Mouse (Mus musculus) C2C12 (cell line): Measurements from ENCODE around the gene Ppp1r3c.
"Not testable (repeated sequence)": the region's sequence is repeated elsewhere in the genome, so short reads cannot be mapped to it uniquely, and the experiment has no call there.

ENCODE experiments used
- CEBPB ChIP-seq: IDR thresholded peaks from one replicate; pipeline ENCODE4 v1.6.1; 2011; ENCODE audit warnings: low read depth, mild to moderate bottlenecking, control low read depth, moderate library complexity
- CTCF ChIP-seq: IDR thresholded peaks from one replicate; pipeline ENCODE4 v1.5.1; 2011; ENCODE audit not compliant: control insufficient read depth, insufficient read depth, insufficient read length
- FOSL1 ChIP-seq: IDR thresholded peaks from one replicate; pipeline ENCODE4 v1.8.0; 2011; ENCODE audit warnings: mild to moderate bottlenecking, low read length; ENCODE audit not compliant: poor library complexity, insufficient read depth, severe bottlenecking
- MAX ChIP-seq: IDR thresholded peaks from one replicate; pipeline ENCODE4 v1.6.1; 2011; ENCODE audit warnings: mild to moderate bottlenecking, control low read depth
- MYOG ChIP-seq: IDR thresholded peaks from one replicate; pipeline ENCODE4 v1.6.1; 2011; ENCODE audit not compliant: control insufficient read depth, insufficient read length; ENCODE audit errors: extremely low read depth
- USF1 ChIP-seq: IDR thresholded peaks from one replicate; pipeline ENCODE4 v1.6.1; 2011; ENCODE audit warnings: low read depth, mild to moderate bottlenecking, control low read depth, moderate library complexity

DNA sequence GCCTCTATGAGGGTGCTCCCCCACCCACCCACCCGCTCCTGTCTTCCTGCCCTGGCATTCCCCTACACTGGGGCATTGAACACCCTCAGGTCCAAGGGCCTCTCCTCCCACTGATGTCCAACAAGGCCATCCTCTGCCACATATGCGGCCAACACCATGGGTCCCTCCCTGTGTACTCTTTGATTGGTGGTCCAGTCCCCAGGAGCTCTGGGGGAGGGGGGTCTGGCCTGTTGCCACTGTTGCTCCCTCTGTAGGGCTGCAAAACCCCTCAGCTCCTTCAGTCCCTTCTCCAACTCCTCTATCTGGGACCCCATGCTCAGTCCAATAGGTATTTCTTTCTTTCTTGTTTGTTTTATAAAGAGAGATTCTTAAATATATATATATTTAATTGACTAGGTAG is 6.0 kb downstream of the Ppp1r3c start:
- TF ChIP-seq MYOG, CTCF, MAX, CEBPB, USF1, FOSL1: not testable (repeated sequence)
